ENCODE assay signal across 8 mouse cellular contexts in the genomic region with DNA sequence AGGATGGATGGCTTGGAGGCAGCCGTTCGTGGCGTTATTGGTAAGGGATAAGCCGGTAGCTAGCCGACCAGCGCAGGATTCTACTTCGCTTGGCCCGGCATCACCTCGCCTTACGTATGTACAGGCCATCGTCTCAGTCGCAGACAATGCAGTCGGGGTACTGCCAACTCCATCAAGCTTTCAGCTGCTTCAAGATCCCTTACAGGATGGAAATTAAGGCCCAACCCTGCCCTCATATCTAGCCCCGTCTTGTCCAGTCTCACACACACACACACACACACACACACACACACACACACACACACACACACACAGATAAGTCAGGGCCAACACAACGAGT. TPM values are rescaled to one million over a fixed set of nuclear protein-coding genes. Genes with fewer than 3 reads are reported as not detected.
DNase-seq lines count a peak whose midpoint lies in the region; ATAC-seq and TF ChIP-seq lines count a peak whose summit lies in the region.

No protein-coding gene starts in this region.

- no peaks in the 10 kb centered on the region for H3K36me3 ChIP-seq in heart, embryonic 12.5 days
- H3K36me3 ChIP-seq in E14TG2a.4 (ENCODE audit: insufficient read depth, low read length), result no peaks in the 10 kb centered on the region
- no peaks in the 10 kb centered on the region for H3K36me3 ChIP-seq in forebrain, embryonic 14.5 days (ENCODE audit: control insufficient read depth, insufficient read depth, low read length)
- no peaks in the 10 kb centered on the region for H3K36me3 ChIP-seq in liver, embryonic 15.5 days (replicated peaks)

- H3K9me3 ChIP-seq in heart, embryonic 12.5 days (replicated peaks), result no peaks in the 10 kb centered on the region
- H3K9me3 ChIP-seq in E14TG2a.4 (ENCODE audit: low read length), result no peaks in the 10 kb centered on the region
- H3K9me3 ChIP-seq in forebrain, embryonic 14.5 days (replicated peaks; ENCODE audit: control insufficient read depth, low read length), result no peaks in the 10 kb centered on the region
- no peaks in the 10 kb centered on the region for H3K9me3 ChIP-seq in liver, embryonic 15.5 days (replicated peaks)

- peak overlapping the region; percentile 80 for H3K9ac ChIP-seq in heart, embryonic 12.5 days
- peak overlapping the region; percentile 72 for H3K9ac ChIP-seq in forebrain, embryonic 14.5 days (ENCODE audit: low read length)
- H3K9ac ChIP-seq in liver, embryonic 15.5 days, result peak overlapping the region; percentile 69

- no peak; the same call in 1 of the 2 replicates for ATAC-seq in heart, embryonic 12.5 days (ENCODE audit: insufficient number of reproducible peaks, low FRiP score)
- ATAC-seq in forebrain, embryonic 14.5 days, result no peak
- ATAC-seq in liver, embryonic 15.5 days (ENCODE audit: insufficient read depth), result peak; percentile 2; the same call in 1 of the 2 replicates
- ATAC-seq in megakaryocyte progenitor cell, adult 5-6 weeks (replicated peaks; ENCODE audit: poor library complexity), result no peak

- 2% methylated on average over 14 of the region's 15 CpGs for WGBS in heart, embryonic 12.5 days
- 3% methylated on average over 15 of the region's 15 CpGs for WGBS in forebrain, embryonic 14.5 days
- WGBS in liver, embryonic 15.5 days (ENCODE audit: insufficient replicate concordance), result under 1% methylated on average over 15 of the region's 15 CpGs

- H3K27ac ChIP-seq in heart, embryonic 12.5 days (ENCODE audit: poor library complexity, severe bottlenecking), result peak overlapping the region; percentile 80
- peak overlapping the region; percentile 74 for H3K27ac ChIP-seq in forebrain, embryonic 14.5 days (ENCODE audit: low read depth, low read length)
- peak overlapping the region; percentile 96 for H3K27ac ChIP-seq in liver, embryonic 15.5 days (replicated peaks)

- H3K4me3 ChIP-seq in heart, embryonic 12.5 days, result peak overlapping the region; percentile 58
- H3K4me3 ChIP-seq in E14TG2a.4 (replicated peaks; ENCODE audit: low read length), result peak overlapping the region; percentile 79
- H3K4me3 ChIP-seq in forebrain, embryonic 14.5 days (ENCODE audit: low read depth, low read length), result peak overlapping the region; percentile 46
- H3K4me3 ChIP-seq in liver, embryonic 15.5 days (replicated peaks), result peak overlapping the region; percentile 71

- no peak for DNase-seq in heart, postnatal 36 days
- DNase-seq in forebrain, embryonic 14.5 days (ENCODE audit: low spot score), result no peak
- DNase-seq in spleen, postnatal 36 days (ENCODE audit: low spot score in 2 of 2), result no peak
- DNase-seq in urinary bladder, adult 2 months (ENCODE audit: low spot score), result no peak

- H3K4me2 ChIP-seq in heart, embryonic 12.5 days, result peak overlapping the region; percentile 90
- peak overlapping the region; percentile 59 for H3K4me2 ChIP-seq in forebrain, embryonic 14.5 days (ENCODE audit: low read length)
- peak overlapping the region; percentile 89 for H3K4me2 ChIP-seq in liver, embryonic 15.5 days

- intact Hi-C loops in heart, postnatal 36 days (cut with DNase I), result no loop called here

- TF ChIP-seq CTCF in E14TG2a.4 (conservative IDR thresholded peaks at IDR 0.05; ENCODE audit: low read length), result no peak

- H3K4me1 ChIP-seq in heart, embryonic 12.5 days (replicated peaks), result peaks cover 10% of the 10 kb centered on the region
- peaks cover 79% of the 10 kb centered on the region for H3K4me1 ChIP-seq in E14TG2a.4 (replicated peaks; ENCODE audit: low read depth, low read length)
- no peaks in the 10 kb centered on the region for H3K4me1 ChIP-seq in forebrain, embryonic 14.5 days (ENCODE audit: control insufficient read depth, insufficient read depth, low read length)
- H3K4me1 ChIP-seq in liver, embryonic 15.5 days (replicated peaks), result peaks cover 92% of the 10 kb centered on the region

- H3K27me3 ChIP-seq in heart, embryonic 12.5 days (replicated peaks), result no peaks in the 10 kb centered on the region
- no peaks in the 10 kb centered on the region for H3K27me3 ChIP-seq in E14TG2a.4 (ENCODE audit: insufficient read depth, low read length)
- H3K27me3 ChIP-seq in forebrain, embryonic 14.5 days (replicated peaks; ENCODE audit: control insufficient read depth, insufficient read depth, low read length), result no peaks in the 10 kb centered on the region
- H3K27me3 ChIP-seq in liver, embryonic 15.5 days, result no peaks in the 10 kb centered on the region

RNA-seq across cellular contexts. Expression of gene Ptdss2, which starts 1.3 kb away (rescaled TPM):
- 58.0 and 65.9 TPM in 2 replicates for polyA plus RNA-seq in heart, embryonic 12.5 days (2016; fragmentation: Nextera tagmentation; extraction: Ambion mirVana)
- total RNA-seq in heart, postnatal 36 days (2021), result 10 to 100 TPM; 25.8 to 36.2 TPM
- 81.2 and 82.1 TPM in 2 replicates for polyA plus RNA-seq in forebrain, embryonic 14.5 days (2014; fragmentation: Nextera tagmentation; extraction: Ambion mirVana)
- polyA plus RNA-seq in liver, embryonic 15.5 days (2015; fragmentation: Nextera tagmentation; extraction: Ambion mirVana), result 138 and 140 TPM in 2 replicates
- total RNA-seq in megakaryocyte progenitor cell, adult 5-6 weeks (2015), result 5.8 and 9.2 TPM in 2 replicates
- 5.7 and 5.8 TPM in 2 replicates for total RNA-seq in megakaryocyte progenitor cell, adult 5-6 weeks (2017)
- 25.6 and 27.7 TPM in 2 replicates for polyA plus RNA-seq in urinary bladder, adult 2 months (2012; rRNA removed)

RNA-seq across cellular contexts. Expression of gene Ano9, which starts 5.9 kb away (rescaled TPM):
- 0.09 and 0.30 TPM in 2 replicates for polyA plus RNA-seq in heart, embryonic 12.5 days (2016; fragmentation: Nextera tagmentation; extraction: Ambion mirVana)
- total RNA-seq in heart, postnatal 36 days (2021), result under 1 TPM; 0.14 to 0.33 TPM
- 0.10 TPM in 1 of 2 replicates, not detected in the other for polyA plus RNA-seq in forebrain, embryonic 14.5 days (2014; fragmentation: Nextera tagmentation; extraction: Ambion mirVana)
- 0.99 and 1.5 TPM in 2 replicates for polyA plus RNA-seq in liver, embryonic 15.5 days (2015; fragmentation: Nextera tagmentation; extraction: Ambion mirVana)
- not detected in 2 replicates for total RNA-seq in megakaryocyte progenitor cell, adult 5-6 weeks (2015)
- not detected in 2 replicates for total RNA-seq in megakaryocyte progenitor cell, adult 5-6 weeks (2017)
- polyA plus RNA-seq in urinary bladder, adult 2 months (2012; rRNA removed), result 7.5 and 13.7 TPM in 2 replicates

RNA-seq across cellular contexts. Expression of gene Sigirr, which starts 23.1 kb away (rescaled TPM):
- polyA plus RNA-seq in heart, embryonic 12.5 days (2016; fragmentation: Nextera tagmentation; extraction: Ambion mirVana), result 2.2 and 2.9 TPM in 2 replicates
- total RNA-seq in heart, postnatal 36 days (2021), result 1 to 10 TPM; 5.6 to 9.5 TPM
- 2.4 and 2.5 TPM in 2 replicates for polyA plus RNA-seq in forebrain, embryonic 14.5 days (2014; fragmentation: Nextera tagmentation; extraction: Ambion mirVana)
- polyA plus RNA-seq in liver, embryonic 15.5 days (2015; fragmentation: Nextera tagmentation; extraction: Ambion mirVana), result 22.1 and 28.1 TPM in 2 replicates
- 12.3 and 12.6 TPM in 2 replicates for total RNA-seq in megakaryocyte progenitor cell, adult 5-6 weeks (2015)
- 5.8 and 14.0 TPM in 2 replicates for total RNA-seq in megakaryocyte progenitor cell, adult 5-6 weeks (2017)
- 13.8 and 15.0 TPM in 2 replicates for polyA plus RNA-seq in urinary bladder, adult 2 months (2012; rRNA removed)

RNA-seq across cellular contexts. Expression of gene Pkp3, which starts 45.5 kb away (rescaled TPM):
- polyA plus RNA-seq in heart, embryonic 12.5 days (2016; fragmentation: Nextera tagmentation; extraction: Ambion mirVana), result 0.41 and 0.50 TPM in 2 replicates
- not detected for total RNA-seq in heart, postnatal 36 days (2021)
- not detected in 2 replicates for polyA plus RNA-seq in forebrain, embryonic 14.5 days (2014; fragmentation: Nextera tagmentation; extraction: Ambion mirVana)
- 0.54 and 0.84 TPM in 2 replicates for polyA plus RNA-seq in liver, embryonic 15.5 days (2015; fragmentation: Nextera tagmentation; extraction: Ambion mirVana)
- total RNA-seq in megakaryocyte progenitor cell, adult 5-6 weeks (2015), result 1.0 and 2.2 TPM in 2 replicates
- 0.10 and 1.1 TPM in 2 replicates for total RNA-seq in megakaryocyte progenitor cell, adult 5-6 weeks (2017)
- 26.5 and 27.7 TPM in 2 replicates for polyA plus RNA-seq in urinary bladder, adult 2 months (2012; rRNA removed)

RNA-seq across cellular contexts. Expression of gene Rnh1, which starts 49.2 kb away (rescaled TPM):
- polyA plus RNA-seq in heart, embryonic 12.5 days (2016; fragmentation: Nextera tagmentation; extraction: Ambion mirVana), result 82.4 and 88.2 TPM in 2 replicates
- 10 to 100 TPM; 66.8 to 67.8 TPM for total RNA-seq in heart, postnatal 36 days (2021)
- polyA plus RNA-seq in forebrain, embryonic 14.5 days (2014; fragmentation: Nextera tagmentation; extraction: Ambion mirVana), result 54.7 and 56.7 TPM in 2 replicates
- 64.3 and 76.1 TPM in 2 replicates for polyA plus RNA-seq in liver, embryonic 15.5 days (2015; fragmentation: Nextera tagmentation; extraction: Ambion mirVana)
- total RNA-seq in megakaryocyte progenitor cell, adult 5-6 weeks (2015), result 36.0 and 41.3 TPM in 2 replicates
- 43.4 and 57.6 TPM in 2 replicates for total RNA-seq in megakaryocyte progenitor cell, adult 5-6 weeks (2017)
- polyA plus RNA-seq in urinary bladder, adult 2 months (2012; rRNA removed), result 126 and 135 TPM in 2 replicates
